Mouse (Mus musculus): ENCODE measurements around the gene Lemd2. TPM values are rescaled to one million over a fixed set of nuclear protein-coding genes. Genes with fewer than 3 reads are reported as not detected.

The Lemd2 gene
- polyA plus RNA-seq, 1 experiment = 190 TPM

- H3K4me1 ChIP-seq (replicated peaks; ENCODE audit: control insufficient read depth, insufficient read depth, low read length) = no peaks in the 10 kb centered on the region
- no peaks in the 10 kb centered on the region for H3K36me3 ChIP-seq (ENCODE audit: control insufficient read depth, insufficient read depth, low read length)
- TF ChIP-seq CTCF (IDR thresholded peaks at IDR 0.05; ENCODE audit: borderline replicate concordance, control insufficient read depth, extremely low read depth, insufficient read depth, low read length, poor library complexity) (no peak), POLR2A (IDR thresholded peaks at IDR 0.05; ENCODE audit: control insufficient read depth, extremely low read depth, insufficient read depth, low read length, poor library complexity) (no peak)
- H3K27ac ChIP-seq (ENCODE audit: control insufficient read depth, insufficient read depth, low read length) = no peak overlapping the region
- no peaks in the 10 kb centered on the region for H3K27me3 ChIP-seq (ENCODE audit: control insufficient read depth, insufficient read depth, low read length)
- no peak overlapping the region for H3K4me3 ChIP-seq (ENCODE audit: control insufficient read depth, insufficient read depth, low read length)
- WGBS = 52% methylated on average over 8 of the region's 8 CpGs
- DNase-seq = no peak
Observed at GRCm38 (mm10) chr17:27218364-27218763, 14.1 kb upstream of the Lemd2 start.

GRCm38 (mm10) chr17:27212768-27213525, 8.7 kb upstream of the Lemd2 start:
- 47% methylated on average over 11 of the region's 11 CpGs for WGBS
- H3K4me3 ChIP-seq (ENCODE audit: control insufficient read depth, insufficient read depth, low read length) = no peak overlapping the region
- no peak overlapping the region for H3K27ac ChIP-seq (ENCODE audit: control insufficient read depth, insufficient read depth, low read length)
- DNase-seq = no peak
- no peaks in the 10 kb centered on the region for H3K27me3 ChIP-seq (ENCODE audit: control insufficient read depth, insufficient read depth, low read length)
- TF ChIP-seq CTCF (IDR thresholded peaks at IDR 0.05; ENCODE audit: borderline replicate concordance, control insufficient read depth, extremely low read depth, insufficient read depth, low read length, poor library complexity) (no peak), POLR2A (IDR thresholded peaks at IDR 0.05; ENCODE audit: control insufficient read depth, extremely low read depth, insufficient read depth, low read length, poor library complexity) (no peak)
- H3K36me3 ChIP-seq (ENCODE audit: control insufficient read depth, insufficient read depth, low read length) = no peaks in the 10 kb centered on the region
- no peaks in the 10 kb centered on the region for H3K4me1 ChIP-seq (replicated peaks; ENCODE audit: control insufficient read depth, insufficient read depth, low read length)

- DNase-seq = no peak
- Histone ChIP-seq H3K36me3 (ENCODE audit: control insufficient read depth, insufficient read depth, low read length) (no peaks in the 10 kb centered on the region), H3K4me1 (replicated peaks; ENCODE audit: control insufficient read depth, insufficient read depth, low read length) (no peaks in the 10 kb centered on the region), H3K27me3 (ENCODE audit: control insufficient read depth, insufficient read depth, low read length) (no peaks in the 10 kb centered on the region), H3K27ac (ENCODE audit: control insufficient read depth, insufficient read depth, low read length) (no peak overlapping the region), H3K4me3 (ENCODE audit: control insufficient read depth, insufficient read depth, low read length) (no peak overlapping the region)
- TF ChIP-seq POLR2A (IDR thresholded peaks at IDR 0.05; ENCODE audit: control insufficient read depth, extremely low read depth, insufficient read depth, low read length, poor library complexity) (no peak), CTCF (IDR thresholded peaks at IDR 0.05; ENCODE audit: borderline replicate concordance, control insufficient read depth, extremely low read depth, insufficient read depth, low read length, poor library complexity) (no peak)
- WGBS = 97% methylated on average over 6 of the region's 6 CpGs
Observed at GRCm38 (mm10) chr17:27212006-27212405, 7.7 kb upstream of the Lemd2 start.

- 55% methylated on average over 11 of the region's 11 CpGs for WGBS
- no peak overlapping the region for H3K4me3 ChIP-seq (ENCODE audit: control insufficient read depth, insufficient read depth, low read length)
- H3K4me1 ChIP-seq (replicated peaks; ENCODE audit: control insufficient read depth, insufficient read depth, low read length) = peaks cover 11% of the 10 kb centered on the region
- no peaks in the 10 kb centered on the region for H3K36me3 ChIP-seq (ENCODE audit: control insufficient read depth, insufficient read depth, low read length)
- no peaks in the 10 kb centered on the region for H3K27me3 ChIP-seq (ENCODE audit: control insufficient read depth, insufficient read depth, low read length)
- no peak for DNase-seq
- TF ChIP-seq CTCF (IDR thresholded peaks at IDR 0.05; ENCODE audit: borderline replicate concordance, control insufficient read depth, extremely low read depth, insufficient read depth, low read length, poor library complexity) (no peak), POLR2A (IDR thresholded peaks at IDR 0.05; ENCODE audit: control insufficient read depth, extremely low read depth, insufficient read depth, low read length, poor library complexity) (no peak)
- H3K27ac ChIP-seq (ENCODE audit: control insufficient read depth, insufficient read depth, low read length) = no peak overlapping the region
Observed at GRCm38 (mm10) chr17:27207113-27207707, 2.9 kb upstream of the Lemd2 start.

- H3K4me3 ChIP-seq (ENCODE audit: control insufficient read depth, insufficient read depth, low read length) = peak overlapping the region; percentile 86
- H3K27ac ChIP-seq (ENCODE audit: control insufficient read depth, insufficient read depth, low read length) = no peak overlapping the region
- no peaks in the 10 kb centered on the region for H3K27me3 ChIP-seq (ENCODE audit: control insufficient read depth, insufficient read depth, low read length)
- under 1% methylated on average over 74 of the region's 74 CpGs for WGBS
- peaks cover 11% of the 10 kb centered on the region for H3K4me1 ChIP-seq (replicated peaks; ENCODE audit: control insufficient read depth, insufficient read depth, low read length)
- peaks cover 8% of the 10 kb centered on the region for H3K36me3 ChIP-seq (ENCODE audit: control insufficient read depth, insufficient read depth, low read length)
- TF ChIP-seq POLR2A (IDR thresholded peaks at IDR 0.05; ENCODE audit: control insufficient read depth, extremely low read depth, insufficient read depth, low read length, poor library complexity) (no peak), CTCF (IDR thresholded peaks at IDR 0.05; ENCODE audit: borderline replicate concordance, control insufficient read depth, extremely low read depth, insufficient read depth, low read length, poor library complexity) (no peak)
- DNase-seq = peak; percentile 35
Observed at GRCm38 (mm10) chr17:27203358-27204074, 753 bp downstream of the Lemd2 start.

GRCm38 (mm10) chr17:27202919-27203357, 1.3 kb downstream of the Lemd2 start:
- DNase-seq = no peak
- Histone ChIP-seq H3K4me1 (replicated peaks; ENCODE audit: control insufficient read depth, insufficient read depth, low read length) (peaks cover 11% of the 10 kb centered on the region), H3K36me3 (ENCODE audit: control insufficient read depth, insufficient read depth, low read length) (peaks cover 8% of the 10 kb centered on the region), H3K4me3 (ENCODE audit: control insufficient read depth, insufficient read depth, low read length) (peak overlapping the region; percentile 86), H3K27ac (ENCODE audit: control insufficient read depth, insufficient read depth, low read length) (no peak overlapping the region), H3K27me3 (ENCODE audit: control insufficient read depth, insufficient read depth, low read length) (no peaks in the 10 kb centered on the region)
- WGBS = 36% methylated on average over 14 of the region's 14 CpGs
- TF ChIP-seq POLR2A (IDR thresholded peaks at IDR 0.05; ENCODE audit: control insufficient read depth, extremely low read depth, insufficient read depth, low read length, poor library complexity) (no peak), CTCF (IDR thresholded peaks at IDR 0.05; ENCODE audit: borderline replicate concordance, control insufficient read depth, extremely low read depth, insufficient read depth, low read length, poor library complexity) (no peak)

All from thymus, adult 2 months (tissue).